Mouse (Mus musculus) limb, embryonic 11.5 days (tissue): ENCODE measurements at regions not wholly inside any gene's neighbourhood (a gene's known extent, or its start where the extent isn't known, plus 50 kb on each side); places are given as distances from the start of the nearest gene placed in this dataset.
"Not testable (repeated sequence)": the region's sequence is repeated elsewhere in the genome, so short reads cannot be mapped to it uniquely, and the experiment has no call there.

Experiments
- ATAC-seq: fragments of 200-750 bp; cut with Nextera tagmentation; 2 replicates; pipeline ENCODE4 v1.8.0; 2017; ENCODE audit warnings: low read depth; ENCODE audit not compliant: insufficient number of reproducible peaks, low FRiP score, low TSS enrichment
- DNase-seq: peaks from one replicate; pipeline ENCODE4 v3.0.0-alpha.2; 2015; ENCODE audit warnings: low spot score
- H3K27ac ChIP-seq: fragments of 300-500 bp; sonication (generic); replicated peaks from 2 replicates; pipeline ENCODE4 v1.5.1; 2014; ENCODE audit warnings: low read depth, mild to moderate bottlenecking, low read length
- H3K27me3 ChIP-seq: fragments of 300-500 bp; sonication (generic); 2 replicates; pipeline ENCODE4 v1.6.1; 2014; ENCODE audit warnings: mild to moderate bottlenecking, low read length, mixed read lengths; ENCODE audit not compliant: control insufficient read depth, insufficient read depth
- H3K36me3 ChIP-seq: fragments of 300-500 bp; sonication (generic); 2 replicates; pipeline ENCODE4 v1.6.1; 2014; ENCODE audit warnings: mild to moderate bottlenecking, low read length, moderate library complexity, mixed read lengths; ENCODE audit not compliant: control insufficient read depth, insufficient read depth
- H3K4me1 ChIP-seq: fragments of 300-500 bp; sonication (generic); 2 replicates; pipeline ENCODE4 v1.6.1; 2014; ENCODE audit warnings: low read length, mixed read lengths; ENCODE audit not compliant: control insufficient read depth, insufficient read depth
- H3K4me2 ChIP-seq: fragments of 300-500 bp; sonication (generic); 2 replicates; pipeline ENCODE4 v1.6.1; 2014; ENCODE audit warnings: low read depth, mild to moderate bottlenecking, moderate library complexity; ENCODE audit not compliant: severe bottlenecking
- H3K4me3 ChIP-seq: fragments of 300-500 bp; sonication (generic); 2 replicates; pipeline ENCODE4 v1.5.1; 2014; ENCODE audit warnings: low read depth, low read length
- H3K9ac ChIP-seq: fragments of 300-500 bp; sonication (generic); 2 replicates; pipeline ENCODE4 v1.6.1; 2014; ENCODE audit warnings: mild to moderate bottlenecking, low read length
- H3K9me3 ChIP-seq: fragments of 300-500 bp; sonication (generic); 2 replicates; pipeline ENCODE4 v1.6.1; 2016; ENCODE audit warnings: low read length; ENCODE audit not compliant: control insufficient read depth
- WGBS: fragments of 180-500 bp; shearing (Covaris S2); extraction: QIAGEN DNeasy Blood & Tissue Kit; methylation state at CpG from one replicate; pipeline ENCODE4 v1.1.7; 2014; 5-methylcytosine and 5-hydroxymethylcytosine counted together

GRCm38 (mm10) chr17:13482136-13482535 lies 127.8 kb downstream of the Tcp10c start:
- no peak for DNase-seq
- 73% methylated on average over 3 of the region's 3 CpGs for WGBS

DNA sequence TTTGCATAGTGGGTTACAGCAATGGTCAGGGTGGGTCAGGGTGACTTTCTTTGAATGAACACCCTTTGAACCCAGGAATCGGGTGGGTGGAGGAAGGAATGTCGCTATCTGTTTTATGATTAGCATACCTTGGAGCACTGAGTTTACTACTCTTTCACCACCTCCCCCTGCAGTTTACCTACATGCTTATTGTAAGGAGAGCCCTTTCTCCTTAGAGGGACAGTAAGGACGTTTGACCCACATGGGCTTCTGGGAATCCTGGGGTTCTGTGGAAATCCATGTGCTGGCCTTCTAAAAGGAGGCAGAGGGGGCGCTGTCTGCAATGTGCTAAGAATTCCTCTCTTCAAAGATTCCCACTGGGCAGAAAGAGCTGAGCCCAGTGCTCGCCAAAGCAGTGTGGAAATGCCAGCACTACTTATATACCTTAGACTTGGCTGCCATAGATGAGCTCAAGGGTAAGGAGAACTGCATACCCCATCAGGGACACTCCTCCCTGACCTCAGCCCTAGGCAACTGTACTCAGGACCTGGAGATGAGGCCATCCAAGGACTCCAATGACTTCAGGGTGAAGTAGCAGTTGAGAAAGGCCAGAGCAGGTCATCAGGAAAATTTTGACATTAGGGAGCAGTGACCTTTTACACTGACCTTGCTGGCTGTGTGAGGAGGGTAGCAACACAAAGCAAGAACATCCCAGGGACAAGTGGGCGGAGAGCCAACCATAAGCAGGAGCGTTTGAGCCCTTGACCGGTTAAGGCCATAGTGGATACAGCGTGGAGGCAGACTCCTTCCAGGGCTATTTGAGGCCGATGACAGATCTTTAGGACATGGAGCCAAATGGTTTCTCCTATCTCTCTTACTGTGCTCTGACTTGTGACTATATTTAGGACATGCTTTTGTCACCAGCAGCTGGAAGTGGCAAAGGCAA lies 133.2 kb downstream of the Tcp10c start:
- no peaks in the 10 kb centered on the region for H3K4me1 ChIP-seq
- no peaks in the 10 kb centered on the region for H3K27me3 ChIP-seq
- ATAC-seq (no peak), DNase-seq (no peak)
- H3K4me2 ChIP-seq = no peak overlapping the region
- H3K9me3 ChIP-seq = no peaks in the 10 kb centered on the region
- no peak overlapping the region for H3K27ac ChIP-seq
- 86% methylated on average over 10 of the region's 10 CpGs for WGBS
- H3K9ac ChIP-seq = no peak overlapping the region
- H3K36me3 ChIP-seq = no peaks in the 10 kb centered on the region
- H3K4me3 ChIP-seq = no peak overlapping the region

More at GRCm38 (mm10) chr17:13482136-13482535, 127.8 kb downstream of the Tcp10c start:
- no peak overlapping the region for H3K9ac ChIP-seq
- no peaks in the 10 kb centered on the region for H3K27me3 ChIP-seq
- no peak overlapping the region for H3K4me2 ChIP-seq
- no peaks in the 10 kb centered on the region for H3K36me3 ChIP-seq
- no peak for ATAC-seq
- peaks cover 5% of the 10 kb centered on the region; the same call in 1 of the 2 replicates for H3K4me1 ChIP-seq
- H3K27ac ChIP-seq = no peak overlapping the region
- H3K4me3 ChIP-seq = no peak overlapping the region
- H3K9me3 ChIP-seq = no peaks in the 10 kb centered on the region

- 88% methylated on average over 9 of the region's 9 CpGs for WGBS
- Histone ChIP-seq H3K27me3 (no peaks in the 10 kb centered on the region), H3K4me1 (no peaks in the 10 kb centered on the region), H3K9ac (no peak overlapping the region), H3K27ac (no peak overlapping the region), H3K36me3 (no peaks in the 10 kb centered on the region), H3K4me2 (no peak overlapping the region), H3K4me3 (no peak overlapping the region), H3K9me3 (no peaks in the 10 kb centered on the region)
- ATAC-seq (no peak), DNase-seq (no peak)
These were observed 134.4 kb downstream of the Tcp10c start for GRCm38 (mm10) chr17:13488608-13489324.

DNA sequence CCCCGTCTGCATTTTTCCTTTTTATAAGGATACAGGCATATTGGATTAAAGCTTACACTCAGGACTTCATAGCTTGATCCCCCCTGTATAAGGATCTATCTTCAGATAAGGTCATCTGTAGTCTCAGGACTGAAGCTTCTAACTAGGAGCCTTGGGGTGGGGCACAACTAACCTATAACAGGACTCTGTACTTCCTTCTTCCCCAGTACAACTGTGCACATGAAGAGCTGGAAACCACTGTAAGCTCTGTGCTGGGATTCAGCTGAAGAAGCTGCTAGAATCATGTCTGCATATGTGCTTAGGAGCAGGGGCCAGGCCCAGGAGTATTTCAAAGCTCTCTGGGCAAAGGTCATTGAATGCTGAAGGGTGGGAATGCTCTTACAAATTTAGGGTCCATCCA lies 137.9 kb downstream of the Tcp10c start:
- H3K4me2 ChIP-seq, H3K27ac ChIP-seq, H3K4me3 ChIP-seq, ATAC-seq, H3K27me3 ChIP-seq, H3K4me1 ChIP-seq, H3K36me3 ChIP-seq, DNase-seq, H3K9ac ChIP-seq, H3K9me3 ChIP-seq: not testable (repeated sequence)
- 94% methylated on average over 1 of the region's 1 CpGs for WGBS

GRCm38 (mm10) chr17:13492649-13493277 lies 138.4 kb downstream of the Tcp10c start:
- H3K9ac ChIP-seq, DNase-seq, H3K4me2 ChIP-seq, H3K27ac ChIP-seq, ATAC-seq, H3K4me3 ChIP-seq, H3K36me3 ChIP-seq, H3K4me1 ChIP-seq, H3K9me3 ChIP-seq, H3K27me3 ChIP-seq: not testable (repeated sequence)
- WGBS = 75% methylated on average over 3 of the region's 7 CpGs

- H3K4me3 ChIP-seq, H3K4me1 ChIP-seq, H3K27ac ChIP-seq, H3K9me3 ChIP-seq, H3K27me3 ChIP-seq, H3K9ac ChIP-seq, H3K4me2 ChIP-seq, H3K36me3 ChIP-seq, DNase-seq, ATAC-seq: not testable (repeated sequence)
- 91% methylated on average over 3 of the region's 3 CpGs for WGBS
These were observed 139.5 kb downstream of the Tcp10c start for GRCm38 (mm10) chr17:13493866-13494265.

GRCm38 (mm10) chr17:13494475-13494874 lies 140.1 kb downstream of the Tcp10c start:
- H3K4me3 ChIP-seq, H3K9ac ChIP-seq, ATAC-seq, H3K4me1 ChIP-seq, H3K27ac ChIP-seq, H3K27me3 ChIP-seq, H3K4me2 ChIP-seq, DNase-seq, H3K36me3 ChIP-seq, H3K9me3 ChIP-seq: not testable (repeated sequence)
- no CpG with 5 or more reads among the region's 1 CpGs for WGBS

DNA sequence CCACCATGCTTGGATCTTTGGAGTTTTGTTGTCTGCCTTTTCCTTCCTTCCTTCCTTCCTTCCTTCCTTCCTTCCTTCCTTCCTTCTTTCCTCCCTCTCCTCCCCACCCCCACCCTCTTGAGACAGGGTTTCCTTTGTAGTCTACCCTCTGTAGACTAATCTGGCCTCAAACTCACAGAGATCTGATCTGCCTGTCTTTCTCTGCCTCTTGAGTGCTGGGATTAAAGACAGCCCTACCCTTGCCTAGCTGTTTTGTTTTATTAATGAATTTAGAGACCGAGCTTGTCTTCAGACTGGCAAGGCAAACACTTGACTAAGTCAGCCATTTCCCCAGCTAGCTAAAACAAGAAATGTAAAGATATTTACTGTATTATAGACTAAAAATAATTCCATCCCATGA lies 150.0 kb downstream of the Tcp10c start:
- H3K4me1 ChIP-seq, H3K9me3 ChIP-seq, ATAC-seq, DNase-seq, H3K27me3 ChIP-seq, H3K27ac ChIP-seq, H3K4me2 ChIP-seq, H3K36me3 ChIP-seq, H3K4me3 ChIP-seq, H3K9ac ChIP-seq: not testable (repeated sequence)
- WGBS = 93% methylated on average over 1 of the region's 1 CpGs
